Mouse (Mus musculus) NIH3T3 (cell line): Measurements from ENCODE around the gene Prdx6b.

Source experiments
- DNase-seq: peaks from one replicate; pipeline ENCODE4 v3.0.0-alpha.2; 2012; ENCODE audit warnings: low read depth

Prdx6b gene

DNA sequence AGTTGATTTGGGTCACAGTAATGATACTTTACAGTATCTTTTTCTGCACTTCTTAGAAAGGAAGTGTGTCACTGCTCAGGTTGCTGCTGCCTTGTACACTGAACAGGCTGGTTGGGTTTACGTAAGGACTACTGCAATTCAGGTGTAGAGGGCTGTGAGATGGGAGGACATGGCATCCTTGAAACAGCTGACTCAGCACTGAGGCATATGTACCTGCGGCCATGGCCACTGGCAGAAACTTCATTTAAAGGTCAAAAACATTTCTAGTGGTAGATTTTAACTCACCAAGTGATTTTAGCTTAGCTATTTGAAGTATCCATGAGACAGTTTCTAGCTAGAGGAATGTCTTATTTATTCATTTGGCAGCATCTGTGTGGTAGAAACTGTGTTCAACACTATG is 33.5 kb downstream of the Prdx6b start:
- DNase-seq = no peak

DNA sequence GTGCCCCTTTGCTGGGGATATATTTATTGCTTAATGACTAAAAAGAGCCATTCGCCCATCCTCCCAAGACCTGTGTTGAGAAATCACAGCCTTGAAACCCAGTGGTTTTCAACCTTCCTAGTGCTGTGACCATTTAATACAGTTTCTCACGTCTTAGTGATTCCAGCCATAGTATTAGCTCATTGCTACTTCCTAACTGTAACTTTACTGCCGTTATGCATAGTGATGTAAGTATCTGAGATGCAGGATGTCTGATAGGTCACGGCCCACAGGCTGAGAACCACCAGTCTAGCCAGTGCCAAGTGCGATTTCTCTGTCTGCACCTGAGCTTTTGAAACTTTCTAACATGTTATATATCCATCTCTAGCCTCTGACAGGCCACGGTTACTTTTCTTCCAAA is 35.0 kb downstream of the Prdx6b start:
- no peak for DNase-seq

DNA sequence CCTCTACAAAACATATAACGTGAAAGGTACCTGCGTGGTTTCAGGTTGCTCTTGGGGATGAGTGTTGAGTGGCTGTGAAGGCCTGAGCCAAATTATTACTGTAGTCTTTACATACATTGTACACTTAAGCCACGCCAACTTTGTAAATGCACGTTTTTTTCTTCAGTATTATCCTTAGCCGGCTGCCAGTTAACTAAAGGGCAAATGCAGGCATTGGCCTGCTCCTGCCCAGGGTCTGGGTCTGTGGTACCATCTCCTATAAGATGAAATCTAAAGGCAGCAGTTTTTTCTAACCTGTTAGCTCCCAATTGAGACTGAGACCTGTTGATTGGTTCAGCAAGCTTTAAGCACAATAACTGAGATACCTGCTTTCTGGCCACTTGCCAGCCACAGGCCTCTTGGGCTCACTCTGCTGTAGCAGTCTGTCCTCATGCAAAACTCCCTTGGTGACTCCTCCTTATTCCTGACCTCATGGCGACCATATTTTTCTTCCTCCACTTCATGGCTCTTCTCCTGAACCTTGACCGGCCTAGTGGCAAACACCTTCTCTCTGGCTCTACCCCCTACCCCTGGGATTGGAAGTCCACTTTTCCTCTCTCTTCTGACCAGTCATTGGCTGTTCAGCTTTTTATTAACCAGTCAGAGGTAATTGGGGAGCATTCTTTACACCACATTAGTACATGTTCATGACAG is 36.8 kb downstream of the Prdx6b start:
- DNase-seq = no peak

GRCm38 (mm10) chr2:80340537-80340936 is 48.3 kb downstream of the Prdx6b start:
- no peak for DNase-seq
